Mouse (Mus musculus) adrenal gland, adult 18-20 months (tissue): ENCODE measurements around the gene Tmem167. TPM values are rescaled to one million over a fixed set of nuclear protein-coding genes. Genes with fewer than 3 reads are reported as not detected.

Source experiments
- DNase-seq, 2 experiments: peaks; one replicate each; pipeline ENCODE4 v3.0.0; 2021 to 2022; ENCODE audit warnings: low spot score in 2 of 2
- total RNA-seq, 2 experiments: library from RNA; stranded (reverse); gene quantifications; 1 replicate in 1 of 2; 2 replicates in 1 of 2; pipeline ENCODE4 v1.2.3; 2021

Tmem167 gene
- total RNA-seq, 2 experiments from 2014 or later, result 16.6 to 16.7 TPM

GRCm38 (mm10) chr13:90182262-90182661, 93.3 kb downstream of the Tmem167 start:
- no peak for DNase-seq

- DNase-seq, result no peak
Observed at GRCm38 (mm10) chr13:90183536-90183935, 94.6 kb downstream of the Tmem167 start.

GRCm38 (mm10) chr13:90186694-90187093, 97.8 kb downstream of the Tmem167 start:
- no peak for DNase-seq

DNA sequence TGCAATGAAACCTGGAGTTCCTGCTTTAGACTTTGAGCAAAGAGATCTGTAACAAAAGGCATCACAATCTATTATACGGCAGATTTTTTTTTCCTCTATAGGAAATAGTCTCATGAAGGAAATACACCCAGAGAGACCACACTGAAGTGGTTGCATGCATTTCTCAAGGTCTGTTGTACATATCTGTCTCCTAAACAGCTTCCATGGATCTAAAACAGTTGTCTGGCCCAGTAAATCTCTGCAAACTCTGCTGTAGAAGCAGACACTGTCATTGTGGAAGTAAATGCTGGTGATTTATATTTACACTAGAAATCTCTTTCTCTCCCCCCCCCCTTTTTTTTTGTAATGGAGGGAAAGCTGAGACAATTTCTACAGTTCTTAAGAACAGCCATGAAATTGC, 99.1 kb downstream of the Tmem167 start:
- DNase-seq, result no peak

DNA sequence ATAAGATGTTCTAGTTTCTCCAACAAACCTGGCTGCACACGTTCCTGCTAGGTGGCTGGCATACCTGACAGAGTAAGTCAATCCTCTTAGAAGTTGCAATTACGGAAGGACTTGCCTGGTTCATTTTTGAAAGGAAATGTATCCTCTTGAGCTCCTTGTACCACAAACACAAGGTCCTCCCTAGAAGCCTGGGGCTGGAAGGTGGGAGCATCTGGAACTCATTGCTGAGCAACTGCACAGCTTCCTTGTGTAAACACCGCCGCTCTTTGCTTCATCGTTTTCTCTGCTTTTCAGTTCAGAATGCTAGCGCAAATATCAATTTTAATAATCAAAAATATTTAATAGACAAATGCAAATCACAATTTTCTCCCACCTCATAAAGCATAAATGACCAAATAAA, 102.9 kb downstream of the Tmem167 start:
- DNase-seq, result no peak

Other genes starting within 250 kb of the Tmem167 start
- 10 to 100 TPM; 10.9 to 13.2 TPM for gene Xrcc4, start 485 bp downstream of the Tmem167 start, total RNA-seq